Mouse (Mus musculus): ENCODE measurements around the gene C1ql1. TPM values are rescaled to one million over a fixed set of nuclear protein-coding genes. Genes with fewer than 3 reads are reported as not detected.

Gene C1ql1
- polyA plus RNA-seq, 1 experiment, result 0.80 TPM

DNA sequence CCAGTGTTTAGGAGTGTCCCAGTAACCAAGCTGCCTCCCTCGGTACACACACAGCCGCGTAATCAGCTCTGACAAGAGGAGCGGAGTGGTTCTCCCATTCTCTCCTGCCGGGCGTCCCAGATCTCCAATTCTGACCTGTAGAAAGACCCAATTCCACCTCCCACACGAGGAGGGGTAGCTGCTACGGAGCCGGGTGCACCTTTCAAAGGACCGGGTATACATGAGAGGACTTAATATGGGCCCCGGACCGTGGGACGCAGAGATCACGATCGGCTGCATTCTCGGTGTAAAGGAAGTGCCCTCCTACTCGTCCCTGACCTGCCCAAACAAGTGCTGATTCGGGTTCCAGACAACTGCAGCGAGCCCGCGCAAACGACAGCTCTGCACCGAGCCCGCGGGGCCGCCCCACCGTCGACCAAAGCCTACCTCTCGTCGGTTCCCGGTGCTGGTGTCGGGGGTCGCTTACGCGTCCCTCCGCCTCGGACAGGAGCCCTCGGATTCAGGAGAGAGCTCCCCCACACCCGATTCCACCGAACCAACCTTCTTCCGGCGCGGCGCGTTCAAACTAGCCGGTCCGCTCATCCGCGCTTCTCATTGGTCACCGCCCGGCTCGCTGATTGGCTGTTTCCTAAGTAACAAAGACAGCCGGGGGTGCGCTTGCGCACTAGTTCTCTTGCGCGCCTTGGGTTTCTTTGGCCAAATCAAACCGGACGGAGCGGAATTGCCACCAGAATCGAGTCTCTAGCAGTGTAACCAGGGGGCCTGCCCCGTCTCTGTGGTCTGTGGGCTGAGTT is 21.7 kb downstream of the C1ql1 start, which contains the start of gene Kif18b:
TSS of gene Kif18b (minus strand) at position 568 of the 794 bp plus-strand sequence.
- H3K27me3 ChIP-seq (ENCODE audit: control insufficient read depth, insufficient read depth, low read length), result no peaks in the 10 kb centered on the region
- H3K4me3 ChIP-seq (ENCODE audit: control insufficient read depth, low read depth, low read length), result peak within 1 kb of the TSS; percentile 89
- no peaks in the 10 kb centered on the region for H3K36me3 ChIP-seq (ENCODE audit: control insufficient read depth, insufficient read depth, low read length)
- peak within 1 kb of the TSS; percentile 85 for H3K27ac ChIP-seq (ENCODE audit: control insufficient read depth, insufficient read depth, low read depth, low read length)
- H3K4me1 ChIP-seq (ENCODE audit: control insufficient read depth, insufficient read depth, low read length), result peaks cover 3% of the 10 kb centered on the region; the same call in 1 of the 2 replicates
- peak; percentile 33; the same call in 1 of the 2 replicates for TF ChIP-seq POLR2A (IDR thresholded peaks at IDR 0.05; ENCODE audit: control insufficient read depth, low read depth, low read length)
- no peak for TF ChIP-seq CTCF (IDR thresholded peaks at IDR 0.05; ENCODE audit: control insufficient read depth, insufficient read depth, insufficient replicate concordance, low read depth, low read length)

- Histone ChIP-seq H3K36me3 (ENCODE audit: control insufficient read depth, insufficient read depth, low read length) (no peaks in the 10 kb centered on the region), H3K27ac (ENCODE audit: control insufficient read depth, insufficient read depth, low read depth, low read length) (no peak overlapping the region), H3K27me3 (ENCODE audit: control insufficient read depth, insufficient read depth, low read length) (no peaks in the 10 kb centered on the region), H3K4me1 (ENCODE audit: control insufficient read depth, insufficient read depth, low read length) (peaks cover 3% of the 10 kb centered on the region; the same call in 1 of the 2 replicates), H3K4me3 (ENCODE audit: control insufficient read depth, low read depth, low read length) (no peak overlapping the region)
- TF ChIP-seq POLR2A (IDR thresholded peaks at IDR 0.05; ENCODE audit: control insufficient read depth, low read depth, low read length) (no peak), CTCF (IDR thresholded peaks at IDR 0.05; ENCODE audit: control insufficient read depth, insufficient read depth, insufficient replicate concordance, low read depth, low read length) (no peak)
These were observed 25.0 kb downstream of the C1ql1 start for GRCm38 (mm10) chr11:102921491-102921890.

DNA sequence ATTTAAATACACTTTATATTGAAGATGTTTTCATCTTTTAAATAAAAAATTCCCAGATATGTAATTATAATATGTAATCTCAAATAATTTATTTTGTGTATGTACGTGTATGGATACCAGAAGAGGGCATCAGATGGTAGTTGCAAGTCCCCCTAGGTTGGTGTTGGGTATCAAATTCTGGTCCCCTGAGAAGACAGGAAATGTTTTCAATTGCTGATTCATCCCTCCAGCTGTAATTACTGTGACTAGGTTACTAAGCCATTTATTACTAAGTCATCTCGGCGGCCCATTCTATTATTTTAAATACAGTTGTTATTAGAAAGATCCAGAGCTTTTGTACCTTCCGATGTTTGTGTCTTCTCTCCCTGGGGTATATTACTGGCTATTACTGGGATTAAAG is 28.4 kb downstream of the C1ql1 start:
- TF ChIP-seq POLR2A (IDR thresholded peaks at IDR 0.05; ENCODE audit: control insufficient read depth, low read depth, low read length) (no peak), CTCF (IDR thresholded peaks at IDR 0.05; ENCODE audit: control insufficient read depth, insufficient read depth, insufficient replicate concordance, low read depth, low read length) (no peak)
- Histone ChIP-seq H3K4me3 (ENCODE audit: control insufficient read depth, low read depth, low read length) (no peak overlapping the region), H3K4me1 (ENCODE audit: control insufficient read depth, insufficient read depth, low read length) (no peaks in the 10 kb centered on the region), H3K36me3 (ENCODE audit: control insufficient read depth, insufficient read depth, low read length) (no peaks in the 10 kb centered on the region; the same call in 1 of the 2 replicates), H3K27ac (ENCODE audit: control insufficient read depth, insufficient read depth, low read depth, low read length) (no peak overlapping the region), H3K27me3 (ENCODE audit: control insufficient read depth, insufficient read depth, low read length) (no peaks in the 10 kb centered on the region)

DNA sequence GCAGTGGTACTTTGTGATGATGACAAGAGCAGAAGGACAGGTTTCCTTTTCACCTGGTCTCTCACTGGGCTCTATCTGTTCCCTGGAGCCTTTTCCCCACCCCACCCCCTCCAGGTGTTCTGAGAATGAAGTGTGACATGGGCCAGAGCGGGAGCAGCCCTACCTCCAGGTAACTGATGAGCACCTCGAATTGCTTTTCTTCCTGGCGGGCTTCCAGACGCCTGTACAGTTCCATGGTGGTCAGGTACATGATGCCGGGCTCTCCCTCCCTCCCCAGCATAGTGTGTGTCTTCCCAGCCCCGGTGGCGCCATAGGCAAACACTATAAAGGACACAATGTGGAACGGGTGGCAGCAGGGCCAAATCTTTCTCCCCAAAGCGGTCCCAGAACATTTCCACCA is 31.1 kb downstream of the C1ql1 start:
- no peaks in the 10 kb centered on the region; the same call in 1 of the 2 replicates for H3K36me3 ChIP-seq (ENCODE audit: control insufficient read depth, insufficient read depth, low read length)
- no peaks in the 10 kb centered on the region for H3K4me1 ChIP-seq (ENCODE audit: control insufficient read depth, insufficient read depth, low read length)
- no peak overlapping the region for H3K4me3 ChIP-seq (ENCODE audit: control insufficient read depth, low read depth, low read length)
- TF ChIP-seq CTCF (IDR thresholded peaks at IDR 0.05; ENCODE audit: control insufficient read depth, insufficient read depth, insufficient replicate concordance, low read depth, low read length), result no peak
- no peak overlapping the region for H3K27ac ChIP-seq (ENCODE audit: control insufficient read depth, insufficient read depth, low read depth, low read length)
- no peaks in the 10 kb centered on the region for H3K27me3 ChIP-seq (ENCODE audit: control insufficient read depth, insufficient read depth, low read length)

DNA sequence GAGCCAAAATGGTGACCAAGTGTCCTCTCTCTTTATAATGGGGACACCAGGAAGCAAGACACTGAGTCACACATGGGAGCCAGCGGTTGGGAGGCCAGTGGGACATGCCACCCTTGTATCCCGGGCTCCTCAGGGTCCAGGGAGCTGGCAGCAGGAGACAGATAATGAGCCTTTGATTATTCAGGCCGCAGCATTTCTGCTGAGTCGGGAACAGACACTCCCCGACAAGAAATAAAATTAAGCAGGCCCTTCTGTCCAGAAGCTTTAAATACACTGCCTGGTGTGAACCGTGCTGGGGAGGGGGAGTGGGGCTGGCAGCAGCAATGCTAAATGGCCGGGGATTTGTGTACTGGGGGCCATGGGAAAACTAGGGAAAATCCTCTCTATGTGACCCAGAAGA is 35.1 kb downstream of the C1ql1 start:
- no peak overlapping the region for H3K4me3 ChIP-seq (ENCODE audit: control insufficient read depth, low read depth, low read length)
- TF ChIP-seq POLR2A (IDR thresholded peaks at IDR 0.05; ENCODE audit: control insufficient read depth, low read depth, low read length) (no peak), CTCF (IDR thresholded peaks at IDR 0.05; ENCODE audit: control insufficient read depth, insufficient read depth, insufficient replicate concordance, low read depth, low read length) (no peak)
- H3K36me3 ChIP-seq (ENCODE audit: control insufficient read depth, insufficient read depth, low read length), result peaks cover 3% of the 10 kb centered on the region
- H3K27ac ChIP-seq (ENCODE audit: control insufficient read depth, insufficient read depth, low read depth, low read length), result no peak overlapping the region
- no peaks in the 10 kb centered on the region for H3K27me3 ChIP-seq (ENCODE audit: control insufficient read depth, insufficient read depth, low read length)
- no peaks in the 10 kb centered on the region for H3K4me1 ChIP-seq (ENCODE audit: control insufficient read depth, insufficient read depth, low read length)

GRCm38 (mm10) chr11:102903654-102904053 is 42.8 kb downstream of the C1ql1 start:
- Histone ChIP-seq H3K36me3 (ENCODE audit: control insufficient read depth, insufficient read depth, low read length) (peaks cover 2% of the 10 kb centered on the region; the same call in 1 of the 2 replicates), H3K27ac (ENCODE audit: control insufficient read depth, insufficient read depth, low read depth, low read length) (no peak overlapping the region), H3K27me3 (ENCODE audit: control insufficient read depth, insufficient read depth, low read length) (no peaks in the 10 kb centered on the region), H3K4me1 (ENCODE audit: control insufficient read depth, insufficient read depth, low read length) (no peaks in the 10 kb centered on the region), H3K4me3 (ENCODE audit: control insufficient read depth, low read depth, low read length) (no peak overlapping the region)
- TF ChIP-seq POLR2A (IDR thresholded peaks at IDR 0.05; ENCODE audit: control insufficient read depth, low read depth, low read length), result no peak
- no peak for TF ChIP-seq CTCF (IDR thresholded peaks at IDR 0.05; ENCODE audit: control insufficient read depth, insufficient read depth, insufficient replicate concordance, low read depth, low read length)

GRCm38 (mm10) chr11:102902107-102902506 is 44.4 kb downstream of the C1ql1 start:
- Histone ChIP-seq H3K4me3 (ENCODE audit: control insufficient read depth, low read depth, low read length) (no peak overlapping the region), H3K27ac (ENCODE audit: control insufficient read depth, insufficient read depth, low read depth, low read length) (no peak overlapping the region), H3K27me3 (ENCODE audit: control insufficient read depth, insufficient read depth, low read length) (no peaks in the 10 kb centered on the region), H3K36me3 (ENCODE audit: control insufficient read depth, insufficient read depth, low read length) (no peaks in the 10 kb centered on the region), H3K4me1 (ENCODE audit: control insufficient read depth, insufficient read depth, low read length) (no peaks in the 10 kb centered on the region)
- TF ChIP-seq POLR2A (IDR thresholded peaks at IDR 0.05; ENCODE audit: control insufficient read depth, low read depth, low read length) (no peak), CTCF (IDR thresholded peaks at IDR 0.05; ENCODE audit: control insufficient read depth, insufficient read depth, insufficient replicate concordance, low read depth, low read length) (no peak)
